Mouse (Mus musculus): ENCODE measurements at regions not wholly inside any gene's neighbourhood (a gene's known extent, or its start where the extent isn't known, plus 50 kb on each side); places are given as distances from the start of the nearest gene placed in this dataset.

DNA sequence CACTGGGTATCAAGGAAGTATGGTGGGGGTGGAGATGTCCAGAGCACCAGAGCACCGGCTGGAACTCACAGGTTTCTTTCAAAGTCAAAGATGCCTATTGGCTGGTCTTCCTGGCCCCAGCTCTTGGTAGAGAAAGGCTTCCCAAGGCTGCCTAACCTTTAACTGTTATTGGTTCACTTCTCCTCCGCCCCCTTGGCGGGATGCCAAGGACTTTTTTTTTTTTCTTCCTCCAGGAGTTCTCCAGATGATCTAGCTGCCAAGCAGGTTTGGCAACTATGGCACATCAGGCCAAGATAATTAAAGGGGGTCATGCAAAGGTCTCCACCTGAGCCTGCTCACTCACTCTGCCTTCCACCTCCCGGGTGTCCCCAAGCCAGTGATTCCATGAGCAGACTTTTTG is 67.5 kb downstream of the Sc5d start:
- no peak for ATAC-seq (replicated peaks; ENCODE audit: low FRiP score)

DNA sequence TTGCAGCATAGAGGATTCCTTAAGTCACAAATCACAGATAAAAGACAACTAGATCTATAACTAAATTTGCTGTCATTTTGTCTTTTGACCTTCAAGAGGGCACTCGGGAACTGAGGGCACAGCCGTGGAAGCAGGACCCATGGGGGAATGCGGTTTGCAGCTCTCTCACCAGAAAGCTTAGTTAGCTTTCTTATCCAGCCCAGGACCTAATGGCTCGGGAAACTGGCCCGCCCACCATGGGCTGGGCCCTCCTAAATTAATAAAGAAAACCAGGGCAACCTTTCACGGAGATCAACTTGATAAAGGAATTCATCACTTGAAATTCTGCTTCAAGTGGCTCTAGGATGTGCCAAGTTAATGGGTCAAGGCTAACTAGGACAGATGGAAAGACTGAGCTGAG is 67.9 kb downstream of the Sc5d start:
- Histone ChIP-seq H3K27me3 (ENCODE audit: control insufficient read depth, insufficient read depth, low read length) (no peaks in the 10 kb centered on the region), H3K27ac (ENCODE audit: low read depth, low read length) (no peak overlapping the region), H3K9ac (ENCODE audit: low read length) (no peak overlapping the region), H3K4me3 (ENCODE audit: low read depth, low read length) (no peak overlapping the region), H3K4me1 (replicated peaks; ENCODE audit: control insufficient read depth, insufficient read depth, low read length) (no peaks in the 10 kb centered on the region), H3K9me3 (ENCODE audit: control insufficient read depth, low read length) (no peaks in the 10 kb centered on the region), H3K36me3 (ENCODE audit: control insufficient read depth, insufficient read depth, low read length) (no peaks in the 10 kb centered on the region), H3K4me2 (ENCODE audit: low read depth, low read length, severe bottlenecking) (no peak overlapping the region)
- 76% methylated on average over 6 of the region's 6 CpGs for WGBS
- DNase-seq (ENCODE audit: low spot score) (no peak), ATAC-seq (replicated peaks; ENCODE audit: low FRiP score) (no peak)

More for the DNA sequence above, 67.5 kb downstream of the Sc5d start:
- H3K9me3 ChIP-seq (ENCODE audit: control insufficient read depth, low read length), result no peaks in the 10 kb centered on the region
- no peak overlapping the region for H3K9ac ChIP-seq (ENCODE audit: low read length)
- no peak overlapping the region for H3K4me3 ChIP-seq (ENCODE audit: low read depth, low read length)
- H3K27ac ChIP-seq (ENCODE audit: low read depth, low read length), result no peak overlapping the region
- H3K4me2 ChIP-seq (ENCODE audit: low read depth, low read length, severe bottlenecking), result no peak overlapping the region
- DNase-seq (ENCODE audit: low spot score), result no peak
- H3K27me3 ChIP-seq (ENCODE audit: control insufficient read depth, insufficient read depth, low read length), result no peaks in the 10 kb centered on the region
- H3K36me3 ChIP-seq (ENCODE audit: control insufficient read depth, insufficient read depth, low read length), result no peaks in the 10 kb centered on the region
- whole genome bisulfite sequencing, result 77% methylated on average over 4 of the region's 4 CpGs
- no peaks in the 10 kb centered on the region for H3K4me1 ChIP-seq (replicated peaks; ENCODE audit: control insufficient read depth, insufficient read depth, low read length)

DNA sequence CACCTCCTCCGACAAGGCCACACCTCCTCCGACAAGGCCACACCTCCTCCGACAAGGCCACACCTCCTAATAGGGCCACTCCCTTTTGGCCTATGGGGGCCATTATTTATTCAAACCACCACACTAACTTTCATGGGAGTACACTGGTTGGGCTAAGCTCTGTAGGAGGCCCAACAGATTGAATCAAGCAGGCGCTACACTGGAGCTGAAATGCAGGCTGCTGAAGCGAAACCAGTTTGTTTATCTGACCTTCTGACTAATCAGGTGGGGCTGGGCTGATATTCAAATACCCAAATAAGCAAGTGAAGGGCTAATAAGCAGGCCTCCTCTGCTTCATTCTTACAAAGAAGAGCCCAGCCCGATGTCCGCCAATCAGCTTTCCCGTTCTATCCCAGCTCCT is 68.4 kb downstream of the Sc5d start:
- Histone ChIP-seq H3K4me3 (ENCODE audit: low read depth, low read length) (no peak overlapping the region), H3K27ac (ENCODE audit: low read depth, low read length) (no peak overlapping the region), H3K9me3 (ENCODE audit: control insufficient read depth, low read length) (no peaks in the 10 kb centered on the region), H3K36me3 (ENCODE audit: control insufficient read depth, insufficient read depth, low read length) (no peaks in the 10 kb centered on the region), H3K27me3 (ENCODE audit: control insufficient read depth, insufficient read depth, low read length) (no peaks in the 10 kb centered on the region), H3K4me2 (ENCODE audit: low read depth, low read length, severe bottlenecking) (no peak overlapping the region), H3K4me1 (replicated peaks; ENCODE audit: control insufficient read depth, insufficient read depth, low read length) (no peaks in the 10 kb centered on the region), H3K9ac (ENCODE audit: low read length) (no peak overlapping the region)
- DNase-seq (ENCODE audit: low spot score), result no peak
- no peak for ATAC-seq (replicated peaks; ENCODE audit: low FRiP score)
- 81% methylated on average over 8 of the region's 8 CpGs for WGBS

DNA sequence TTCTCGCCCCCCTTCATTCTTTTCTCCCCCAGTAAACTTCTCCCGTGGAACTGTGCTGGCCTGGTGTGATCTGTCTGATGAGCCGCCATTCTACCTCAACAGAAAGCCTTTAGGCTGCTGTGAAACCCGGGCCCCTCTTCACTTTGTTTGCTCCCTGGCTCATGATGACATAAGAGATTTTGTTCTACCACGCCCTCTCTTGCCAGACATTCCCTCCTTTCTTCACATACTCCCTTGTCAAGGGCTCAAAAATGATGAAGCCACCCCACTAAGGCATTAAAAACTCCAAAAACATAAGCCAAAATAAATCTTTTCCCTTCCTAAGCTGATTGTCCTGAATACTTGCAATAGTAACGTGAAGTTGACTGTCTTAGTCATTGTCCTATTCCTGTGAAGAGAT is 69.1 kb downstream of the Sc5d start:
- WGBS, result 90% methylated on average over 6 of the region's 6 CpGs
- ATAC-seq (replicated peaks; ENCODE audit: low FRiP score) (no peak), DNase-seq (ENCODE audit: low spot score) (no peak)
- H3K9me3 ChIP-seq (ENCODE audit: control insufficient read depth, low read length), result no peaks in the 10 kb centered on the region
- H3K4me2 ChIP-seq (ENCODE audit: low read depth, low read length, severe bottlenecking), result no peak overlapping the region
- H3K27ac ChIP-seq (ENCODE audit: low read depth, low read length), result no peak overlapping the region
- H3K4me3 ChIP-seq (ENCODE audit: low read depth, low read length), result no peak overlapping the region
- no peaks in the 10 kb centered on the region for H3K4me1 ChIP-seq (replicated peaks; ENCODE audit: control insufficient read depth, insufficient read depth, low read length)
- no peaks in the 10 kb centered on the region for H3K36me3 ChIP-seq (ENCODE audit: control insufficient read depth, insufficient read depth, low read length)
- H3K9ac ChIP-seq (ENCODE audit: low read length), result no peak overlapping the region
- H3K27me3 ChIP-seq (ENCODE audit: control insufficient read depth, insufficient read depth, low read length), result no peaks in the 10 kb centered on the region

DNA sequence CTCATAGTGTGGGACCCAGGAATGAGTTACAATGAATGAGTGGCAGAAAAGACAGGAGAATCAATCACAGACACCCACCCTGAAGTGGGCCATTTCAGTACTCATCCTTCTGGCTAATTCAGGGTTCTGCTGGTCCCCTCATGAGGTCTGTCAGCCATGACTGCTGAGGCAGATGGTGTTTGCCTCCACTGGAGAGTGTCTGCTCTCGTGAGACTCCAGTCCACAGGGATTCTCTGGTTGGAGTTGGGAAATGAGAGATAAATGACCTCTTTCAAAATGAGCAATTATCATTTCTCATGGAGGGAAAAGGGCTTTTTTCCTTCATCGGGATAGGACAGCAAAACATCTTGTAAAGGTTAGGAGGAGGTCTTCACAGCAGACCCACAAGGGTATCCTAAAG is 69.9 kb downstream of the Sc5d start:
- ATAC-seq (replicated peaks; ENCODE audit: low FRiP score) (no peak), DNase-seq (ENCODE audit: low spot score) (no peak)
- WGBS, result 80% methylated on average over 2 of the region's 2 CpGs
- Histone ChIP-seq H3K27ac (ENCODE audit: low read depth, low read length) (no peak overlapping the region), H3K4me2 (ENCODE audit: low read depth, low read length, severe bottlenecking) (no peak overlapping the region), H3K9me3 (ENCODE audit: control insufficient read depth, low read length) (no peaks in the 10 kb centered on the region), H3K36me3 (ENCODE audit: control insufficient read depth, insufficient read depth, low read length) (no peaks in the 10 kb centered on the region), H3K4me3 (ENCODE audit: low read depth, low read length) (no peak overlapping the region), H3K27me3 (ENCODE audit: control insufficient read depth, insufficient read depth, low read length) (no peaks in the 10 kb centered on the region), H3K9ac (ENCODE audit: low read length) (no peak overlapping the region), H3K4me1 (replicated peaks; ENCODE audit: control insufficient read depth, insufficient read depth, low read length) (no peaks in the 10 kb centered on the region)

DNA sequence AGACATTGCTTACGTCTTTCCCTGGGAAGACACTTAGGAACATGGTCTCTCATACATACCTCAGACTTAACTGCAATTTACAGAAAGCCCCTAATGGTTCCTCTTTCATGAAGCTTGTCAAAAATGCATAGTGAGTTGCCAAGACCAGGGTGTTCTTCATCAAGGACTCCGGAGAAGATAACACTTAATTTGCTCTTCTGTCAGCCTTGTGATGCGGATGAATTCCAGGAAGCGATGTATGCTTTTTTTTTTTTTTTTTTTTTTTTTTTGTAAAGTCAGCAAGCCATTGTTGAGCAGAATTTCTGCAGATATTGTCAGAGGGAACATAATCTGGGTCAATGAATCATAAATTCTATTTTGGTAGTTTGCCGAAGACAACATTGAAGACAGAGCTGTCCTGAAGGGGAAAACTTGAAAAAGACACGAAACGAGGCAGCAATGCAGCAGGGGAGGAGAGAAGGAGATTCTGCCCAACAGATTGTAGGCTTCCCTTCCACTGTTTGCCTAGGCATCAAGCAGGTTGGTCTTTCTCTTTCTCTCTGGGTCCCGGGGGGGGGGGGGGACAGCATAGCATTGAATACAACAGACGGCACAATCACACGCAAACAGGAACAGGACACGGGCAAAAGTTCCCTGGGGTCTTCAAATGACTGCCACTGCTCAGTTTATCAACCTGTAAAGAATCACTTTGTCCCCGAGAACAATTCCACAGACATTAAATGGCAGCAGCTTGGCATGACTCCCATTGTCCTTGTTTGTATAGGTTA is 69.1 kb upstream of the Sorl1 start:
- ATAC-seq (replicated peaks; ENCODE audit: low FRiP score) (no peak), DNase-seq (ENCODE audit: low spot score) (no peak)
- Histone ChIP-seq H3K9me3 (ENCODE audit: control insufficient read depth, low read length) (no peaks in the 10 kb centered on the region), H3K4me1 (replicated peaks; ENCODE audit: control insufficient read depth, insufficient read depth, low read length) (no peaks in the 10 kb centered on the region), H3K27me3 (ENCODE audit: control insufficient read depth, insufficient read depth, low read length) (no peaks in the 10 kb centered on the region), H3K36me3 (ENCODE audit: control insufficient read depth, insufficient read depth, low read length) (no peaks in the 10 kb centered on the region), H3K27ac (ENCODE audit: low read depth, low read length) (no peak overlapping the region), H3K9ac (ENCODE audit: low read length) (no peak overlapping the region), H3K4me3 (ENCODE audit: low read depth, low read length) (no peak overlapping the region), H3K4me2 (ENCODE audit: low read depth, low read length, severe bottlenecking) (no peak overlapping the region)
- WGBS, result 84% methylated on average over 11 of the region's 12 CpGs

DNA sequence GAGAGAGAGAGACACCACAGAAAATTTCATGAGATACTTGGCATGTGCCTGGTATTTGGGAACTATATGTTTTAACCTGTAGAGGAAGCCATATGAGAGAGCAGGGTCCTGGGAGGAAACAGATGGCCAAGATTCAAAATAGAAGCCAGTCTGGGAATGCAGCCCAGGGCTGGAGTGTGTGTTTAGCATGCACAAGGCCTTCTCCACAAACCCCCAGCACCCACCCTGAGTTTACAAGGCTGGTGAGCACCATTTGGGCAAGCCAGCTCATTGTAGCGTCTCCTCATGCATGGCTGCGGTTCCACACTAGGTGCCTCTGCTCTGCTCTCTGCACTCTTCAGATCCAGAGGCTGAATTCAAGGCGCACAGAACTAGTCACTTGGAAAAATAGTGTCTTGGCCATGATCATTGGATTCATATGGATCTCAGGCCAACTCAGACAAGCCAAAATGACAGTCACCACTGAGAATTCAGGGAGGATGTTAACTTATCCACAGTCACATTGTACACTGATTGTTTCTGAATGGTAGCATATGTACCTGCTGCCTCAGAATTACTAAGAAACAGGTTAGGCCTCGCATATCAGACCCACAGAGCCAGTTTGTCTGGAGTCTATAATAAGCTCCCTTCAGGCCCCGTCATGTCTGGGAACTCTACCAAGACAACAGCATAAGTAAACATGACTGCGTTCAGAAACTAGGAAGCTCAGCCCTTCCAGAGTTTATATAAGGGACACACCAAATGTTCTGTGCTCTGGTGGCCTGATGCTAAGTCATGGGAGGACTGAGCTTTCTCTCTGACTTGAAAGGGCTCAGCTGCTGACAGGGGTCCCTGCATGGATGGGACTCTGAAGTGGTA is 63.5 kb upstream of the Sorl1 start:
- Histone ChIP-seq H3K9ac (ENCODE audit: low read length) (no peak overlapping the region), H3K36me3 (ENCODE audit: control insufficient read depth, insufficient read depth, low read length) (no peaks in the 10 kb centered on the region), H3K4me1 (replicated peaks; ENCODE audit: control insufficient read depth, insufficient read depth, low read length) (peaks cover 16% of the 10 kb centered on the region; the same call in 1 of the 2 replicates), H3K4me2 (ENCODE audit: low read depth, low read length, severe bottlenecking) (no peak overlapping the region), H3K27me3 (ENCODE audit: control insufficient read depth, insufficient read depth, low read length) (no peaks in the 10 kb centered on the region), H3K27ac (ENCODE audit: low read depth, low read length) (no peak overlapping the region), H3K9me3 (ENCODE audit: control insufficient read depth, low read length) (no peaks in the 10 kb centered on the region), H3K4me3 (ENCODE audit: low read depth, low read length) (no peak overlapping the region)
- WGBS, result 90% methylated on average over 6 of the region's 6 CpGs
- DNase-seq (ENCODE audit: low spot score), result no peak
- no peak for ATAC-seq (replicated peaks; ENCODE audit: low FRiP score)

DNA sequence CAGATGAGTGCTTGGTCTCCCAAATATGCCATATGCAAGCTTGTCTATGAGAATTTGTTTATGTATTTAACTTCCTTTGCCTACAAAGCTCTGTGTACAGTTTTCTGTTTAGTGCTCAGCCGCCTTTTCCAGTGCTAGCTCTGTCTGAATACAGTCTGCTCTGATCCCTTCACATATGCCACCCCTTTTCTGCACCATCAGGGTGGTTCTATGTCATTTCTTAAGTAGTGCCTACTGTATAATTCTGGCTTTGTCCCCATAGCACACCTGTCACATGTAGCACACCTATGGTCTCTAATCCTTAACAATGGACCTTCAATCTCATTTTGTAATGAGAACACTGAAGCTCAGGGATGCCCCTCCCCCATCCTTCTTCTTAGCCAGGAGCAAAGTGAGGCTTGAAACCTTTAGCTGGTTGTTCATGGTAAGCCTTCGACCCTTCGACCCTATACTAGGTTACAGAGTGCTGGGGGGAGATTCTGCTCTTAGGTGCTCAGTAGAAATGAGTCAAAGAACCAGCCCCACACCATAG is 60.1 kb upstream of the Sorl1 start:
- 80% methylated on average over 3 of the region's 3 CpGs for WGBS
- DNase-seq (ENCODE audit: low spot score) (no peak), ATAC-seq (replicated peaks; ENCODE audit: low FRiP score) (no peak)
- Histone ChIP-seq H3K27ac (ENCODE audit: low read depth, low read length) (0 out of 2 replicates have a peak overlapping the region, but pooled peaks have one; percentile 9), H3K4me1 (replicated peaks; ENCODE audit: control insufficient read depth, insufficient read depth, low read length) (peaks cover 16% of the 10 kb centered on the region; the same call in 1 of the 2 replicates), H3K9me3 (ENCODE audit: control insufficient read depth, low read length) (peaks cover 2% of the 10 kb centered on the region; the same call in 1 of the 2 replicates), H3K36me3 (ENCODE audit: control insufficient read depth, insufficient read depth, low read length) (no peaks in the 10 kb centered on the region), H3K4me2 (ENCODE audit: low read depth, low read length, severe bottlenecking) (no peak overlapping the region), H3K27me3 (ENCODE audit: control insufficient read depth, insufficient read depth, low read length) (no peaks in the 10 kb centered on the region), H3K9ac (ENCODE audit: low read length) (no peak overlapping the region), H3K4me3 (ENCODE audit: low read depth, low read length) (no peak overlapping the region)
